Mouse (Mus musculus) thymus, postnatal 25 days (tissue): ENCODE results near the gene Kcnk6.

Source experiments
- DNase-seq: peaks from one replicate; pipeline ENCODE4 v3.0.0; 2022

Kcnk6 gene

DNA sequence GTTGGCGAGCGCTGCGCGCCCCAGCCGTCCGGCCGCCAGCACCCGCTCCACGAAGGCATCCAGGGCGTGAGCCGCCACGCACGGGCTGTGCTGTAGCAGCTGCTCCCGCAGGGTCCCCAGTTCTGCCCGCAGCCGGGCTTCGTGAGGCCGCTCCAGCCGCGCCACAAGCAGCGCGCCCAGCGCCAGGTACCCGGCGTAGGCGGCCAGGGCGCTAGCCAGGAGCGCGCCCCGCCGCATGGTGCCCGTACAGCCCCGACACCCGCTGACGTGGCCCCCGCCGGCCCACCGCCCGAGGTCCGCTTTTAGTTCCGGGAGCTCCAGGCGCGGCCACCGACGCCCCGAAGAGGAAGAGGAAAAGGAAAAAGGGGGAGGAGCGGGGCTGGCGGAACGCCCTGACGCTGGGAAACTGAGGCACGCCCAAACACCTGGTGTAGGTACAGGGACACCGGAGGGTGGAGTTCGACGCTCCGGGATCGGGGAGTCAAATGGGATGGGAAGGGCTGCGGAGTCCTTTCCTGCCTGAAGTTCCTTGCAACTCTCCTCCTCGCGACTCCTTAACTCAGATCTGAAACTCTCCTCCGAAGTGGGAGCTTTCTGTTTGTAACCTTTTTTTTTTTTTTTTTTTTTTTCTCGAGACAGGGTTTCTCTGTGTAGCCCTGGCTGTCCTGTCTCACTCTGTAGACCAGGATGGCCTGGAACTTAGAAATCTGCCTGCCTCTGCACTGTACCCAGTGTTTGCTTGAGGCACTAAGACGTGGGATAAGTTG, at the start of gene Kcnk6:
Gene Kcnk6 (minus strand): TSS at position 269 of the 767 bp plus-strand sequence.
- no peak for DNase-seq

DNA sequence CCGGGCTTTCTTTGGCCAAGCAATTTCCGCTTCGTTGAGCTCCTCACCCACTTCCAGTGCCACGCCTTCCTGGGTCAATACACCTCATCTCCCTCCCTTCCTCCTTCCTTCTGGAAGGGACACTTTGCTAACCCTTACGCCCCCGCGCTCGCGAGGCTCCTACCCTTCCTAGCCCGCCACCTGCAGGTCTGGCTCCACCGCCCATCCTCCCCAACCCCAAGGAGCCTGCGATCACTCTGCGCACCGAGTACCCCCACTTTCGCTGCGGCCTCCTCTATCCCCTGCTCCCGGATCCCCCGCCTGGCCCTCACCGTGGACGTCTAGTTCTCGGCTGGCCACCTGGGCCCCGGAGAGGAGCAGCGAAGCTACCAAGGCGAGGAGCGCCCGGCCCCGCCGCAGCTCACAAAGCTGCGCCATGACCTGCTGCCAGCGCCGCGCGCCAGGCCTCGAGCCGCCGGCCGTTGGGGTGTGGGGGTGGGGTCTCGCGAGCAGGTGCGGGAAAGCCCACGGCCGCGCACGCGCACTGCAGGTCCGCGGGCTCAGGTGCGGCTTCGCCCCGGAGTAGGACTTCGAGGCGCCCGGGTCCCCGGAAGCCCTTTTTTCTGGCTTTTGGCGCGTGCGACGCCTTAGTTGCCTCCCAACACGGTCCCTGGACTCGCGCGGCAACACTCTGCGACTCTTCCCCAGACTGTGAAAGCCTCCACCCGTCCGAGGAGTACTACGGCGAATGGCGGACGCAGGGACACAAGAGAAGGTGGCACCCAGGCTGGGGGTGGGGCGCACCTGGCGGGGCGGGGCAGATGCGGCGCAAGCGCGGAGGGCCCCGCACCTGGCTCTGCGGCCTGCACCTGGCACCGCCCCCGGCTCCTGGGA, 49.1 kb upstream of the Kcnk6 start, which contains the start of gene Spint2:
Gene Spint2 (minus strand): TSS at position 712 of the 873 bp plus-strand sequence.
- peak; percentile 85 for DNase-seq

DNA sequence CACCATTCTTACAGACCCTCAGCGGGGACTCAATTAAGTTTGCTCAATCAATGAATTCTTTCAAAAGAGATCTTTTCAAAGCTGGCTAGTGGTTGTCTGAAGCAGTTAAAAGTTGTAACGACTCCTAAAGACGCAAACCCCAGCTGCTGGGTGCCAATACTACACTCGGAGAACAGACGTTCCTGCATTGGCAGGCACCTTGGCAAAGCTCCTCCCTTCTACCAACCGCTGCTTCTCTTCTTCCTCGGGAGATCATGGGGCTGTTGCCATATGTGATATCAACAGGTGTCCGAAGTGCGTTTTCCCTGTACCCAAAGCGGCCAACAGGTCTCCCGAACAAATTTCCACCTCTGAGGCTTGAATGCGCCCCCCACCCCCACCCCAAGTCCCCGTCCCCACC, 48.5 kb upstream of the Kcnk6 start:
- DNase-seq: peak; percentile 64

DNA sequence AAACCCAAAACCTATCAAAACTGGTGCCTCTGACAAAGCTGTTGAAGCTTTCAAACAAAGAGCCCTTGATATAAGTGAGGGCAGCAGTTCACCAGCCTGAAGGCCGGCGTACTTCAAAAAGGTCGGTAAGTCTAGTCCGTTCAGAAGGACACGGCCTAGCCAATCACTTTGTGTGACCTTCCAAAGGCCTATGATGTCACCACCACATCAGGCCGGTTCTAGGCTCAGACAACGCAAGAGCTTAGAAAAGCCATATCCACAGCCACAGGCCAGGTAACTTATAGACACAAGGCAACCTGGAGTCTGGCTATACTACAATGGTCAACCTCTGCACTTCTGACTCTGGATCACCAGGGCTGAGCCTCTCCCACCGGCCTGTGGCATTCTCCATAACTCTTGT, 47.6 kb upstream of the Kcnk6 start:
- peak; percentile 25 for DNase-seq

DNA sequence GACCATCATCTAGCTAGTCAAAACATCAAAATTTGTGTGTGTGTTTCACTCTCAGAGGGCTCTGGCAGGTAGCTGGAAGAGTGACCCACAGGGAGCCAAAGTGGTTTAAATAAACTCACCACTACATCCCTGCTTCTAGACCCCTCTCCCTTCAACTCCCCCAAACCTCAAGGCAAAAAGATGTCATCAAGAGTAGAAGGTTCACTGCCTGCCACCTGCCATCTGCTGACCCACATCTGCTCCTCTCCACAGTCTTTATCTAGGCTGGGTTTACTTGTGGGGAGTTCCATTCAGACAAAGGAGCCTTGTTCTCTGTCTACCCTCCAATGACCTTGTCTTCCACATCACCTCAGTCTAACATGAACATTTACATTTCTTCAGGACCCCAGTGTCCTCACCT, 46.9 kb upstream of the Kcnk6 start:
- peak; percentile 43 for DNase-seq

DNA sequence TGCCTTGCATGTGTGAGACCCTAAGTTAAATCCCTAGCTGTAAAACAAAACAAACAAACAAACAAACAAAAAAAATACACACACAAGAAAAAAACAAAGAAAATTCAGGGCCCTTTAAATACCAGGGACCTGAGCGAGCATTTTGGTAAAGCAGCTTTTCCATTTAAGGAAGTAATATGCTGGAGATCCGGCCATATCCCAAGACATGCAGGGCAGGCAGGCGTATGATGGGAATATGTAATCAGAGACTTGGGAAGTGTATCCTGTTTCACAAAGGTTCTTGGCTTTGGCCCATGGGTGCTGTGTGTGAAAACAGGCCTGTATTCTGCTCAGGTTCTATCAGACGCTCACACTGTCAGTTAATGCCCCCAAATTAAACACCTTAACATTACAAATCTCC, 45.2 kb upstream of the Kcnk6 start:
- DNase-seq: no peak

DNA sequence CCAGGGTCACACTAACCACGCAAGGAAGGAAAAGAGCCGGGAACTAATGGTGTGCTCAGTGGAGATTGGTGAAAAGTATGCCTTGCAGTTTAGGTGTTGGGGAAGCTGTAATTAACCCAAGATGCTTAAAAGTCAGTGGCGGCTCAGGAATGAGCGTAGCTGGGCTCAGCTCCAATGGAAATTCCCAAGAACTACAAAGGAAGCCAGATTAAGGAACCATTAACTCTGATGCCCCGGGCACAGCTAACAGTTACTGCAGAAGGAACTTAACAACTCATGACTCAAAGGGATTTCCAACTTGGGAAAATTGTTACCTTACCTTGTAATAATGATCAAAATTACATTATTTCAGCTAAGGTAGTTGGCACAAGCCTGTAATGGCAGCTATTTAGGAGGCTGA, 44.4 kb upstream of the Kcnk6 start:
- no peak for DNase-seq

DNA sequence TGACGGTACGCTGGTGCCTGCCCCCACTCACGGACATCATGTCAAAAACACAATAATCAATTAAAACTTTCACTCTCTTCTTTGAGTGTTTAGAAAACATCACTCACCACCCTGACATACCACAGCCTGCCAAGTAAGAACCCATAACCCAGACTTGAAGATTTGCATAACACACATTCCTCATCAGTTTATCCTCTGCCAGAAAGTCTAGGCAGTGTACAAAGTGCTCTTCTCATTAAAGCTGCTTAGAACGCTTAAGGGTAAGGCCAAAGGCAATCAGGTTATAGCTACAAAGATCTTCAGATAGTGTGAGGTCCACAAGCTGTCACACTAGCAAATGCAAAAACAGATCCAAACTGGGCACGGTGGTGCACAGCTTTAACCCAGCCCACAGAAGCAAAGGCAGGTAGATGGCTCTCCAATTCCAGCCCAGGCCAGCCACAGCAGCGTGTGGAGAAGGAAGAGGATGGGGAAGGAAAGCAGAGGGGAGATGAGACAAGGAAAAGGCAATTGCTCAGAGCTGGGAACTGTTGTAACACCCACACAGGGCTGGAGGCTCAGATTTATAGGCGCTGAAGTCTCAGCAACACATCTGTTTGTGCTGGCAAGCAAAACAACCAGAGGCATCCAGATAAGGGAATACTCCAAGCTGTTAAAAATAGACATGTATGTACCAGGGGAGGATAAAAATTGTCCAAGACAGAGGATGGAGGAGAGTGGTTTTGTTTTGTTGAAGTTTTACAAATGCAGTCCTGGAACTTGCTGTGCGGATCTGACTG, 39.6 kb upstream of the Kcnk6 start:
- DNase-seq: no peak

DNA sequence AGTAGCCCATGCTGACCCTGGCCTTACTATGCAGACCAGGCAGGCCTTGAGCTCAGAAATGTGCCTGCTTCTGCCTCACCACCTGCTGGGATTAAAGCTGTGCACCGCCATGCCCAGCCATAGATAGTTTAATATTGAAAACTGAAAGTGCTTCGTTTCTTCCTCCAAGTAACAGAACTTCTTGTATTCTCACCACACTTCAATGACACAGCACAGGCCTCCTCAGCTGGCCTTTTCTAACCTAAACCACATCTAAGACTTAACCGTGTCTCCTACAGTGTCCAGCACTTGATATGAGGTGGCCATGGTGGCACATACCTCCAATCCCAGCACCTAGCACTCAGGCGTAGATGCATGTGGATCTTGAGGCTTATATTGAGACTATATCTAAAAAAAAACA, 38.1 kb upstream of the Kcnk6 start:
- no peak for DNase-seq

DNA sequence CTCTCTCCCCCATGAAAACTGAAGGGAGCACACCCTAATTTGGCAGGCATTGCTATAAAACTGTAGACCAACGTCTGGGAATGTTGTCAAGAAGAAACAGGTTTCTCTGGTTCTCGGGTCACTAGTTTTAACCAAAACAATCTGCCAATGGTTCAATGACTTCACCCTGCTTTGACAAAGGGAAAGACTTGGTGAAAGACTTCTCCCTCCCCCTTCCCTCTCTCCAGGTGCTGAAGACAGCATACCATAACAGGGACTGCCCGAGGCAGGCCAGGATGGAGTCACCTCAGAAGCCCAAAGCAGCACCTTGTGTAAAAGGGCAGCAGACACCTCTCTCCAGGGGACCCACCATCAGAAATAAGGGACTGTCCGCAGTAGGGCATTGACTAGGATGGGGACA, 34.6 kb upstream of the Kcnk6 start:
- DNase-seq: no peak

DNA sequence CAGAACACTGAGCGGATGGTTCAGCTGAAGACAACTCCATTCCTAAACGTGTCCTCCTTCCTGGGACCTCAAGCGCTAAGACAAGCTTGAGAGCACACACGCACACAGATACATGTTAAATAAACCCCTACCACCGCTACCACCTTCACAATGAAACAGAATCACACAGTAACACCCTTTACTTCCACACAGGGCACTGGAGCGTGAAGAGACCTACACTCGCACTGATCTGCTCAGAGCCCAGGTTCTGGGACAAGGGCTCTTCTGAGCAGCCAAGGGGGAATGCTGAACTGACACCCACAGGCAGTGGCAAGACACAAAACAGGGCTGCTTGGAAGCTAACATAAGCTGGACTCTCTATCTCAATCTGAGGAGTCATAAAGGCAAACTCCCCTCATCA, 33.3 kb upstream of the Kcnk6 start:
- no peak for DNase-seq

DNA sequence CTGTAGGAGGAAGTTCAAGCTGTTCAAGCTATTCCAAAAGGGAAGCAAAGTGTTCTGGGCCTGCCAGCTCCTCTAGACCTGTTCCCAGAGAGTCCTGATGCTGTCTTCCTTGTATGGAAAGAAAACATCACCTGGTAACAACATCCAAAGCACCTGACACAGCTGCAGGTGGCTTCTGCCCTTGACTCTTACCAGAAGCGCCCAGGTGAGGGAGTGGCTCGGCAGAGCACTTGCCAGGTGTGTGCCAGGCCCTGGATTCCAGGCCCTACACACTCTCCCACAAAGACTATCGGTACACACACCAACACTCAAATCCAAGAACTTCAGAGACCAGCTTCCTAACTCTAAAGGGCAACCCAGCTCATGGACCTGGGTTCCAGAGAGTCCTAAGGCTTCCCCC, 31.5 kb upstream of the Kcnk6 start:
- DNase-seq: no peak

DNA sequence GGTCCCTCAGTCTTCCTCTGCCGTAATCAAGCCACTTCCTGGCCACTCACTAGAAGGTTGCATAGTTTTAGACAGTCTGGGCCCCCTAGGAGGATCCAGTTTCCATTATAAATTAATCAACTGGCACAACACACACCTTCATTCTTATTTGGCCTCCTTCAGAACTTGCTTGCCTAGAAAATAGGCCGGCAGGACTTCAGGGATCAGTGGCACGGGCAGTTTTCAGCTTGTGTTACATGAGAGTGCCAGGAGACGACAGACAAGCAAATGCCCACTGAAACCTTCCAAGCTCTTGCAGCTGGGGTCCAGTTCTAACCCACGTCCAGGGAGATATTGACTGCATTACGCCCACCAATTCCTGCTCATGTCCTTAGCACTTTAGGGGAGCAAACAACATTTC, 29.8 kb upstream of the Kcnk6 start:
- no peak for DNase-seq

DNA sequence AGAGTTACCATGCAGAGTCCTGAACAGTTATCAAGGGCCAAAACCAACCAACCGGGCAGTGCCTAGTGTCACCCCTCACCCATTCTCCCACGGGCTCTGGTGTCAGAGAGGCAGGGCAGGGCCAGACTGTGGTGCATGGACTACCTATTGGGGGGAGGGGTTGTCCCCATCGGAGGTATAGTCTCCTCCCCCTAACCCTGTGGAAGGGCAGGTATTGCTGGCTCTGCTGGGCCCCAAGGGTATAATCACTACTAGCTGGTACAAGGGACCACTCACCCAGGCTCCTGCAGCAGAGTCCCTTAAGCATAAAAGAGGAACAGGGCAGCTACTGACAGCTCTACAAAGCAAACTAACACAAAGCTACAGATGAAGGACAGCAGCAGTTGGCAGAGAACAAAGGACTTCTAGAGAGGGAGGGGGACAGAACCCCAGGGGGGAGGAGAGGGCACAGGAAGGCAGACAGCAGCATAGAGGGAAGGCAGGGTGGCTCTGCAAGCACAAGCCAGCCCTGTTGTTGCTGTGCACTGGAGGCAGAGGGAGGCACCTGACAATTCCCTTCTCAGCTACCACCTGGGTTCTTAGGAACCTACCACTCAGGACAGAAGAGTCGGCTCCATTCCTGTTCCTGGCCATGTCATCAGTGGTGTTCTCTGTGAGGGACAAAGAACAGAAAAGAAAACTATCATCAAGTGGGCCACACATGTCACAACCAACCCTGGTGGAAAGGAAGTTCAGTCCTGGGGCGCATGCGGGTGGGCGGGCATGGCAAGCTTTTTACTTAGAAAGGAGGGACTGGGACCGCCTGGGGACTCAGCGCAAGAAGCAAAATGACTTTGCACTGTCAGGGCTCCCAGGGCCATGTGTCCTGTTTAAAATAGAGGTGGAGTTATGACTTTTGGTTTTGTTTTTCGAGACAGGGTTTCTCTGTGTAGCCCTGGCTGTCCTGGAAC, 27.7 kb upstream of the Kcnk6 start:
- DNase-seq: peak; percentile 50

DNA sequence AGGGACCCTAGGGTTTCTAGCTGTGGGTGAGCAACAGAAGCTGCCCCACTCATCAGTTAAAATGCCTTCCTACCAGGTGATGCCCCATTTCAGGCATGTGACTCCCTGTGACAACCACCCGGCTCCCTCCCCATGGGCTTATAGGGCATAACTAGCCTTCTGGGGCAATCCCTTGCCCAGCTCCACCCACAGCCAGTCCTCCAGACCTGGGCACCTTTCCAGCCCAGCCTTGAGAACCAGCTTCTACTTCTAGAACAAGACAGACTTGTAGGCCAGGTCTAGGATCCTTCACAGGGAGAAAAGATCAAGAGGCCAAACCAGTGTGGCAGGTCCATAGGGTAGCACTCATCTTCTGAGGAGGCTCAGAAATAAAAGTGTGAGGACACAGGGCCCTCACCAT, 25.1 kb upstream of the Kcnk6 start:
- DNase-seq: no peak

DNA sequence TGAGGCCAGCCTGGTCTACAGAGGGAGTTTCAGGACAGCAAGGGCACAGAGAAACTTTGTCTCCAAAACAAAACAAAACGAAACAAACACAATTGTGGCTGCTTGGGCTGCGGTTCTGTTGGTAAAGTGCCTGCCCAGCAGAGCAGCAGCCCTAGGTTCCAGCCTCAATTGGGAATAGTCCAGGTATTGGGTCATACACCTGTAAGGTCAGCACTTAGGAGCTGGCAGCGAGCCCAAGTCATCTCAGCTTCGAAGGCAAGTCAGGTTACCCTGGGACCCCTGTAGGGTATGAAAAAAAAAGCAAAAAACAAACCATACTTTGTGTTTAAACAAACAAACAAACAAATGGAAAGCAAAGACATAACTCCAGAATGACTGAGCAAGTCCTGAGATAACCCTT, 23.6 kb upstream of the Kcnk6 start:
- no peak for DNase-seq

DNA sequence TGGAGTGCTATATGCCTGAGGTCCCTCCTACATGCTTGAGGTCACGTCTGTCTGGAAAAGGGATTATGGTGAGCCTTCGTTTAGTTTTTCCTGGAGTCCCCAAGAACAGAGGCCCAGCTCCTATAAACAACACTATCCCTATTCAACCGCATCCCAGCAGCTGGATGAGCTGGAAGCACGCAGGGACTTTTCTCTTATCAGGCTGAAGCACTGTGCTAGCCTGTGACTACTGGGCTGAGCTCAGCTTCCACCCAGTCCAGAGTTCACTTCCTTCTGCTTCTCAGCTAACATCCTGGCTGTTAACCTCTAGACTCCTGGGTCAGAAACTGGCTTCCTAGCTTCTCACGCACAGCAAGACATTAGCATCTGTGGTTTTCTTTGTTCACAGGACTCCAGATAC, 21.5 kb upstream of the Kcnk6 start:
- no peak for DNase-seq

DNA sequence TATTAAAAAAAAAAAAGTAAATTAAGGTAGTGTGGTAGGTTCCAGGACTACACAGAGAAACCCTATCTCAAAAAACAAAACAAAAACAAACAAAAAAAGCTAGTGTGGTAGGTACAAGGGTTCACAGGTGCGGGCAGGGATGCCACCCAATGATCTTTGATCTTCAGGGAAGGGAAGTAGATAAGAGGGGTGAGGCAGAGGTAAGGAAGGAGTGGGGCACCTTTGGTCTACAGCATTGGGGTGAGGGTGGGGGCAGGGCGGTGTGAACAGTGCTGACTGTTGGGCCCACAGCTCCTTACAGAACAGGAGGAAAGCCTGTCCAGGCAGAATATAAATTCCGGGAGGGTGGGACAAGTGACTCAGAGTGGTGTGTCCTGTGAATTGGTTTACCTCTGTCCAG, 18.9 kb upstream of the Kcnk6 start:
- DNase-seq: peak; percentile 65

DNA sequence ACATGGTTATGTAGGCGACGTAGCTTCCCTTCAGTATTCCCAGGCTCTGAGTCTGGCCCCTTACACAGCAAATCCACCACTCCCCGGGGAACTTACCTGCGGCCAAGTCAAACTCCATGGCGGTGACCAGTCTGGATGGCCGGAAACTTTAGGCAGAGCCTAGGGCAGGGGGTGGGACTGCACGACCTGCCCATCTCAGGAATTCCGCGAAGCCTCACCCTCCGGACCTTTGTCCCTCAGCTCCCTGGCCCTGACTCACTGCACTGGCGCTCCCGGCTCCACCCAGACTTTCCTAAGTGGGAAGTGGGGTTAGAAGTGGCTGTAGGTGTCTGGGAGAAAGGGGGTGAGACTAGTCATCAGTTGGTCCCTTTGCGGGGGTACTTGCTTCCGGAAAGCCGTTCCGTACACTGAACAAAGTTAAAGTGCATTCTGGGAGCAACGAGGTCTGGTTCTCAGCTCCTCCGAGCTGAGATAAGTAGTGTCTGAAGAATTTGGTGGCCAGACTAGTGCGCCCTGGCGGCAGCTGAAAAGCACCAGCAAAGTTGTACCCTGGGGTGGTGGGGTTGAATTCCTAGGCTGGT, 16.0 kb upstream of the Kcnk6 start, which contains the start of gene 2200002D01Rik:
Gene 2200002D01Rik (minus strand): TSS at position 206 of the 581 bp plus-strand sequence.
- DNase-seq: peak; percentile 48

DNA sequence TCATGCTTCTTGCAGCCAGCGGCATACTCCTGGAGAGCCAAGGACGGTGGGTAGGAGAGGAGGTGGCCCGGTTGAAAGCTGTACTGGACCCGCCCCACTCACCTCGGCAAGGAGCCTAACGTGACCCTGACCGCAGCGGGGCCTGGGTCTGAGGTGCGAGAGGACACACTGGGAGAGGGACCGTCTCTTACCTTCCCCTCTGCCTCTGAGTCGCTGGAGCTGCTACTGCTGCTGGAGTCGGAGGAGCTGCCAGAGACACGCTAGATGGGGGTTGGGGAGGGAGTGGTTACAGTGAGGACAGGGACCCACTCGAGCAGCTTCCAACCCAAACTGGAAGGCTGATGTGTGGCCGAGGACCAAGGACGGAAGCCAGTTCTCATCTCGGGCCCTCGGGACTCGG, 15.4 kb upstream of the Kcnk6 start:
- DNase-seq: peak; percentile 28

DNA sequence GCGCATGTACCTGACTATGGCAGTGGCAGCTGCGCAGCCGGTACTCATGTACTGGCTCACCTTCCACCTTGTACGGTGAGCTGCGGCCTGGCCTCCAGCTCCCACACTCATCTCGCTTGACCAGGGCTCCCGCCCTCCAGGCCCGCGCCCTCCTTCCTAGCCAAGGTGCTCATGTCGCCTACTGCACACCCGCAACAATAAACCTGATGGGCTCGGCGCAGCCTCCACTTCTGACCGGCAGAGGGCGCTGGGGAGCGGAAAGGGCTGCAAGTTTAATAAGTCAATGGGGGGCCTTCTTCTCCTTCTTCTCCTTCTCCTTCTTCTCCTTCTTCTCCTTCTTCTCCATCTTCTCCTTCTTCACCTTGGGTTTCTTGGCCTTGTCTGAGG, 15.0 kb upstream of the Kcnk6 start:
- peak; percentile 90 for DNase-seq
